Mouse (Mus musculus) heart, adult 2 months (tissue): Measurements from ENCODE around the gene Hmg20a.

ENCODE experiments used
- CTCF ChIP-seq: fragments of 200-600 bp; IDR thresholded peaks from 2 replicates; pipeline ENCODE4 v1.8.1; 2022; ENCODE audit warnings: antibody characterized with exemption, mild to moderate bottlenecking, moderate library complexity
- POLR2A ChIP-seq: fragments of 200-500 bp; IDR thresholded peaks from 2 replicates; pipeline ENCODE4 v1.6.1; 2011; ENCODE audit warnings: mild to moderate bottlenecking, low read depth, low read length, control low read depth; ENCODE audit not compliant: insufficient read depth

- TF ChIP-seq CTCF (no peak), POLR2A (no peak)
Observed at GRCm38 (mm10) chr9:56522281-56522680, 103.9 kb downstream of the Hmg20a start.
